Mouse (Mus musculus): ENCODE results near the gene Poll. TPM values are rescaled to one million over a fixed set of nuclear protein-coding genes. Genes with fewer than 3 reads are reported as not detected.

Poll gene
- 10.6 and 12.7 TPM in 2 replicates for polyA plus RNA-seq (2021; fragmentation: Nextera tagmentation)
- long read RNA-seq, experiment 1, transcript Poll-201 (9 exons, 2,324 nt): major isoform, 11 of 20 reads
- long read RNA-seq, experiment 1, partial matches to known transcripts: 5 of 20 reads
- long read RNA-seq, experiment 1, other reads (novel, unspliced or antisense): 4 of 20 reads
- long read RNA-seq, experiment 2, transcript Poll-201 (9 exons, 2,324 nt): major isoform, 29 of 36 reads
- long read RNA-seq, experiment 2, partial matches to known transcripts: 3 of 36 reads
- long read RNA-seq, experiment 2, other reads (novel, unspliced or antisense): 4 of 36 reads

GRCm38 (mm10) chr19:45560153-45560890 lies at the start of gene Poll, which contains the start of gene Gm17018:
Gene Poll (minus strand): TSS chr19:45560531.
Gene Gm17018 (plus strand): TSS chr19:45560615.

Other genes starting within 250 kb of the Poll start
- gene Btrc, start 196.8 kb downstream of the Poll start, polyA plus RNA-seq (2021; fragmentation: Nextera tagmentation): 68.5 and 68.9 TPM in 2 replicates
- gene Gm17018, start 84 bp upstream of the Poll start, polyA plus RNA-seq (2021; fragmentation: Nextera tagmentation): 155 and 176 TPM in 2 replicates
- gene Fbxw4, start 99.8 kb upstream of the Poll start, polyA plus RNA-seq (2021; fragmentation: Nextera tagmentation): 6.9 and 8.1 TPM in 2 replicates
- gene Fgf8, start 182.4 kb upstream of the Poll start, polyA plus RNA-seq (2021; fragmentation: Nextera tagmentation): 0.25 TPM in 1 of 2 replicates, not detected in the other
- gene Npm3, start 189.1 kb upstream of the Poll start, polyA plus RNA-seq (2021; fragmentation: Nextera tagmentation): 6.0 and 6.1 TPM in 2 replicates
- 22.7 and 25.1 TPM in 2 replicates for gene Mgea5, start 223.3 kb upstream of the Poll start, polyA plus RNA-seq (2021; fragmentation: Nextera tagmentation)